Mouse (Mus musculus): ENCODE results near the gene Mnat1.
"Not testable (repeated sequence)": the region's sequence is repeated elsewhere in the genome, so short reads cannot be mapped to it uniquely, and the experiment has no call there.

The Mnat1 gene

DNA sequence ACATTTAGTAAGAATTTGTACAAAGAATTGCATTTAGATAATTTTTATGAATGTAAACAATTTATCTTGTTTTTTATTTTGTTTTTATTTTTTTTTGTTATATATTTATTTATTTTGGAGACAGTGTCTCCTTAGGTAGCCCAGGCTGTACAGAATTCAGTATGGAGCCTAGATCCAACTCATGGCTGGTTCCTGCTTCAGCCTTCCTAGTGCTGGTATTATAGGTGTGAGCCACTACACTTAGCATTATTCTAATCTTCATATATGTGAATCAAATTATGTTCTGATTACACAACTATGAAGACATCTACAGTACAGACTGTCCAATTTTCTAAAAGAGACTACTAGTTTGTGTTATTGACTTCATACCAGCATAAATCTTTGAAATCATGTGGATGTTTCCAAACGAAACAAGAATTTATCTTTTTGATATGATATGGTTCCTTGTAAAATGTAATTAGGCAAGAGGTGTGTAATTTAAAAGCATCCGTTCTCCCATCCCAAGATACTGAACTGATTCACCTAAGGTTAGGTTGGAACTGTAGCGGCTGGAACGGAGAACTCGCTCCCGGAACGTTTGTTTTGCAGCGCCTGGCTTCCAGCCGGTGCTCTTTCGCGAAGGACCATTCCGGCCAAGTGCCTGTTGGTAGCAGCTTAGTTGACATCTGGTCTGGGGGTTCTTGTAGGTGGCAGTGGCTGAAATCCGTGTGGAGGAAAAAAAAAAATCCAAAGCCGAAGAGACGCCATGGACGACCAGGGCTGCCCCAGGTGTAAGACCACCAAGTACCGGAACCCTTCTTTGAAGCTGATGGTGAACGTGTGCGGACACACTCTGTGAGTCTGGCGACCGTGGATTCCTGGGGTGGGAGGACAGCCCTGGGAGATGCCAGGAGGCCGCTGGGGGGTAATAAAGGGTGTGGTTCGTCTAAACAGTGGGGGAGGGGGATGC is at the start of gene Mnat1:
Gene Mnat1, plus strand, starts transcription at position 625 of the 949 bp plus-strand sequence.
- peak; percentile 89 for DNase-seq (ENCODE audit: low read depth)

DNA sequence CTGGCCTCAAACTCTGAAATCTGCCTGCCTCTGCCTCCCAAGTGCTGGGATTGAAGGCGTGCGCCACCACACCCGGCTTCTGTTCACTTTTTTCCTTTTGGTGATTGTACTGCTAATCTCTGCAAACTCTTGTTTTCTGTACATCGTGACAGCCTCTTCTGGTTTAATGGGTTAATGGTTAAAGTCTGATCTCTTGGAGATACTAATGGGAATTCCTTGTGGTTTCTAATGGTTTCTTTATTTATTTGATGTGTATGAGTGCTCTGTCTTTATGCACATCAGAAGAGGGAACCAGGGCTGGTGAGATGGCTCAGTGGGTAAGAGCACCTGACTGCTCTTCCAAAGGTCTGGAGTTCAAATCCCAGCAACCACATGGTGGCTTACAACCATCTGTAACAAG is 41.7 kb upstream of the Mnat1 start:
- DNase-seq (ENCODE audit: low read depth) = not testable (repeated sequence)

DNA sequence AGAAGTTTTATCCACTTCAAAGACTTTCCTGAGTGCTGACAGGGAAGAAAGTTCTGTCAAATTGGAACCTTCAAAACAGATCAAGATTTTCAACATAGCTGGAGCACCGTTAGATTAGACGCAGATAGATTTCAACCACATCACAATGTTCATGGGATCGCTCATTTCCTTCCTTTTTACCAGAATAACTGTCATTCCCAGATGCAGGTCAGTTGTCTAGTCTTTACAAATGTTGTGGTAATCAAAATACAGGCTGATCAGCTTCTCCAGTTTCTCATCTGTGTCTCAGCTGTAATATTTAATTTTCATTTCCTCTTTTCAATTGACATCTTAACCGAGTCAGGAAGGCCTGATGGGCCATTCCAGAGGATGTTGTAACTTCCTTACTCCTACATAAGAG is 39.7 kb upstream of the Mnat1 start:
- no peak for DNase-seq (ENCODE audit: low read depth)

DNA sequence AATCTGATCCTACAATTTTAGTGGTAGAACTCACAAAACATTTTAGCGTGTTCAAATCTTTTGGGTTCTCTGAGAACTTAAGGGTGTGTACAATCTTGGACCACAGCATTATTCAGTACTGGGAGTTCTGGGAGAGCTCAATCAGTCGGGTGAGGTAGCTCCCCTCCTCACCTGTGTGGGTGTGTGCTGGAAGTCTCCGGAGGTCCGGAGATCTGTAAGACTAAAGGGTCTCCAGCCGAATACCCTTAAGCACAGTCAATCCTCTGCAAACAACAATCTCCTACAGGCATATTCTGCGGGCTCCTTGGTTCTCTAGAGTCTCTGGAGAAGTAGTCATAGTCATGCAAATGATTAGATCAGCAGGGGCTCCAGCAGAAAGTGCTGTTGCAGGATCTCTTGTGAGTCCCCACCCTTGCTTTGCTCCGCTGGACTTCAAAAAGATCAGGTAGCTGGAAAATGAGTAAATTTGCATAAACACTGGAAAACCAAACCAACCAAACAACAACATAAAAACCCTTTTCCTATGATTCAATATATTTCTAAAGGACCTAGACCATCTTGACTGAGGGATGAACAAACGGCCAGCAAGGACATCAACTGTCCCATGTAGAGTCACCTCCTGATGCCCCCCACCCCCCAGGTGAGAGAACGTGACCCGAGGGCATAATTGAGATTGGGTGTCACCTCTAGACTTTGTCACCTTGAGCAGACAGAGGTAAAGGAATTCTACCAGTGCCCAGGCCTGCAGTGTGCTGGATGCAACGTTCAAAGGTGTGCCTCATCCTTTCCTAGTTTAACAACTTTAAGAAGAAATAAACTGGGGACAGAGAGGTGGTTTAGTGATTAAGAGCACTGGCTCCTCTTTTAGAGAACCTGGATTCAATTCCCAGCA is 37.5 kb upstream of the Mnat1 start:
- DNase-seq (ENCODE audit: low read depth) = no peak

DNA sequence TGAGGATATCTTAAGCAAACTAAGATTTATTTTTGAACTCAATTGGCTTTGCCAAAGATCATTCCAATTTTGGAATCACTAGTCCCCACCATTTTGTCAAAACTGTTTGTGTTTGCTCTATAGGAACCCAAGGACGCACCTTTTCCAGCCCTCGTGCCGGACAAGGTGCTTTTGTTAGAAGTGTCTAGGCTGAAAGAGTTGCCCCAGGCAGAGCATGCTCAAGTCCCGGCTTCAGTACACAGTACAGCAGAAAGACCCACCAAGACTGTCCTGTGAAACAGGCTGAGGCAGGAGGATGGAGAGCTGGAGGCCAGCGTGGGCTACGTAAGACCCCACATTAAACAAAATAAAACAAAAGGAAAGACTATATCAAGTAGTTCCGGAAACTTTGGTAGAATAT is 36.4 kb upstream of the Mnat1 start:
- no peak for DNase-seq (ENCODE audit: low read depth)

DNA sequence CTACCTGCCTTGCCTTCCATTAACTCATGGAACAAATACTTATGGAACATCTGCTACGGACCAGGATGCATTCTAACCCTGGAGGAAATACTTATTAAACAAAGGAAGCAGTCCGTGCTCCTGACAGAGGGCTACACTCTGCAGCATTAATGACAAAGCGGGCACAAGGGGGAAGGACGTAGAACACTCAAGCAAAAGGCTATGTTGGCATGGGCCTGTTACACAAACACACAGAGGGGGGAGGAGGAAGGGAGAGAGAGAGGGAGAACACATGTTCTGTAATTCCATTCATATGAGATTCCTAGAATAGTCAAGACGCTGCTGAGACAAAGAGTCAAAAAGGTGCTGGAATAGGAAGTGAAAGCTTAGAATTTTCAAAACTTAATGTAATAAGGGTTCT is 35.0 kb upstream of the Mnat1 start:
- DNase-seq (ENCODE audit: low read depth) = no peak

DNA sequence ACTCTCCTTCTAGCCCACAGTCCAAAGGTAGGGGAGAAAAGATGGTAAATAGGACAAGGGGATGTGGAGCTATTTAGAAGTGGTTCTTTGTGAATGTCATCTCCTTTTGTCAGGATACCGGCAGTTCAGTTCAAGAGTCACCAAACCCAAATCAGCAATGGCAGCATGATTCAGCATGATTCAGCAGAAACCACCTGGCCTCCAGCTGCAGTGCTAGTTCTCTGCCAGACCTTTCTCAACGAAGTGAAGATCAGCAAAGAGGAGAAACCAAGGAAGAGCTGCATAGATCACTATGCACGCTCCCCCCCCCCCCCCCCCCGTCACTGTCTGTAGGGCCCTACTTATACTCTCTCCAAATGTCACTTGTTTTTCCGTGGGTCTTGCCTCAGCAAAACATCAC is 34.6 kb upstream of the Mnat1 start:
- no peak for DNase-seq (ENCODE audit: low read depth)

DNA sequence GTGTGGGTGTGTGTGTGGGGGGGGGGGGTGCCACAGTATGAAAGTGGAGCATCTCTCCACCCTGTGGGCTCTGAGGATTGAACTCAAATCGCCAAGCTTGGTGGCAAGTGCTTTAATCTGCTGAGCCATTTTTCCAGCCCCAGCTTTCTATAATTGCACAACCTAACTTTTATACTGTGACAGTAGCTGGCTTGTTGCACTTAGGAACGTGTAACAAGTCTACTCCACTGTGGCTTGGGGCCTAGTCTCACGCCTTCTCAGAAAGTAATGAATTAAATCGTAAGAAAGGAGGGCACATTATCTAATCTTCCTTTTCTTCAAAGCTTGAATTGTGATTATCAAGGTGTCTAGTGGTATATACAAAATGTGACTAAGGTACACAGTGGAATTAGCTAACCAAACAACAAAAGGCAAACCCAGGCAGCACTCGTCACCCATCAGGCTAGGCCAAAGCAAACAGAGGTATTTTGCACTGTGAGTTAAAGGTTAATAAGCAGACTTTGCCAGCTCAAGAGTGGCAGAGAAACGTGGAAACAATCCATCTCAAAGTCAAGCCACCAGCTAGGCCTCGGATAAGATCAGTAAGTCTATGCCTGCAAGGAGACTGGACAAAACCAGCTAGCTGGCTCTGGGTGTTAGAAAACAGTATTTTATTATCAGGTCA is 32.7 kb upstream of the Mnat1 start:
- no peak for DNase-seq (ENCODE audit: low read depth)

DNA sequence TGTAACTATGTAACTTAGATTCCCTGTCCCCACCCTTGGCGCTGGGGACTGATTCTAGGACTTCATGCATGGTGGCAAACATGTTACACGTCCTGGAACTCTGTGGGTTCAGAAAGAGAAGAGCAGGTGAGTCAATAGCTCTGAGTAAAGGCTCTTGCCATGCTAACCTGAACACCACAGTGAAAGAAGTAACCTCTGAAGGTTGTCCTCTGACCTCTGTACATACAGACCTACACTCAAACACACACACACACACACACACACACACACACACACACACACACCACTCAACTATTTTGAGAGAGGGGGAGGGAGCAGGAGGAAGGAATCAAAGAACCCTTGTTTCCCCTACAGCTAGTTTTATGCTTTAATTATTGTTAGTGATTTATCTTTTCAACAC is 29.3 kb upstream of the Mnat1 start:
- no peak for DNase-seq (ENCODE audit: low read depth)

DNA sequence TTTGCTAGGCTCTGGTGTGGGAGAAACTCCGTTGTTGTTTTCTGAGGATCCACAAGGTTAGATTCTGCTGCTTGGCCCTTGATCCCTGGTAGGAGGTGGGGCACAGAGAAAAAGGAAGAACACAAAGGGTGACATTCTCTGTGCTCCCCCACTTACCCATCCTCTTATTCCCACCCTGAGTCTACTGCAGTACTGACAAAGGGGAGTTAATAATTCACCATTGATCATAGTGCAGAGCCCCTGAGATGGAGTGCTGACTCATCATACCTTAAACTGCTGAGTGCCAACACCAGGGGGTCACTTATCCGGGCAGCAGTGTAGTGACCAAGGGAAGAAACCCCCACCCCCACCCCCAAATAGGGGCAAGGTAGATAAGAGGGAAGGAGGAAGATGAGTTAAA is 28.9 kb upstream of the Mnat1 start:
- DNase-seq (ENCODE audit: low read depth) = no peak

DNA sequence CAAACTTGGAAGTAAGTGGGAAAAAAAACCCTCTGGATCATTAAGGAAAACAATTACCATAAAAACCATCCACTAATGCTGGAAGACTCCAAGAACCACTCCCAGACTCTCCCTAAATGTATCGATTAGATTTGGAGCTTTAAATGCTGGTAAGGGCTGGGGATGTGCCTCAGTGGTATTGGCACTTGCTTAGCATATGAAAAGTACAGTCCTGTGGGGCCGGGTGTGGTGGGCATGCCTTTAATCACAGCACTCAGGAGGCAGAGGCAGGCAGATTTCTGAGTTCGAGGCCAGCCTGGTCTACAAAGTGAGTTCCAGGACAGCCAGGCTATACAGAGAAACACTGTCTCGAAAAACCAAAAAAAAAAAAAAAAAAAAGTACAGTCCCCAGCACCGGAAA is 27.3 kb upstream of the Mnat1 start:
- DNase-seq (ENCODE audit: low read depth) = not testable (repeated sequence)

DNA sequence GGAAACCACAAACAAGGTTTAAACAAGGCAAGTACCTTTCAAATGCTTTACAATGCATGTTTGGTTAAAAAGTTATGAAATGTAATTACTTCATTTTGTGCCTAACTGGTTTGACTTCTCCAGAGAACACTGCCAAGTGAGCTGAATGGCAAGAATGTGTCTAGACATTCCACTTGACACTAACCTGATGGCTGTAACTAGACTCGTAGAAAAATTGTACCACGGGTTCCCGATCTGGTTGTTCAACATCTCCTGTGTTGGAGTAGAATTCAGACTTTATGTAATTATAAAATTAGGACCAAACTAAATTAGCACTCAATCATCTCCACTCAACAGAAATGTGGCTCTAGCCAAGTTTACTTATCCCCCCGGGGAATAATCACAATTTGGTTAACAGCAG is 24.9 kb upstream of the Mnat1 start:
- no peak for DNase-seq (ENCODE audit: low read depth)

DNA sequence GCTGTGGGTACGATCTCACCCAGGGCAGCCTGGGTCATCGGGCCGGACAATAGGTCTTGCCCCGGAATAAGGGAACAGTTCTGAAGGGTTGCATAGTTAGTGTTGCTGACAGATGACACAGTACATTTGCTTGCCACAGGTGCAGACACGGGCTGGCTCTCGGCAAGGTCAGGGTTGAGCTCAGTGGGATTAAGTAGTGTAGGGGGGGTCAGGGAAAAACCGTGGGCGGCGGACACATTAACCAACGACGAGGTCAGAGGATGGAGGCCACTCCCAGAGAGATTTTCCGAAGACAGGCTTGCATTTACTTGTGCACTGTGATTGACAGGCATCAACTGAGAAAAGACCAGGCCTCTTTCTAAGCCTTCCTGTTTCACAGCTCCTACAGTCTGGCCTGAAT is 19.8 kb upstream of the Mnat1 start:
- no peak for DNase-seq (ENCODE audit: low read depth)

DNA sequence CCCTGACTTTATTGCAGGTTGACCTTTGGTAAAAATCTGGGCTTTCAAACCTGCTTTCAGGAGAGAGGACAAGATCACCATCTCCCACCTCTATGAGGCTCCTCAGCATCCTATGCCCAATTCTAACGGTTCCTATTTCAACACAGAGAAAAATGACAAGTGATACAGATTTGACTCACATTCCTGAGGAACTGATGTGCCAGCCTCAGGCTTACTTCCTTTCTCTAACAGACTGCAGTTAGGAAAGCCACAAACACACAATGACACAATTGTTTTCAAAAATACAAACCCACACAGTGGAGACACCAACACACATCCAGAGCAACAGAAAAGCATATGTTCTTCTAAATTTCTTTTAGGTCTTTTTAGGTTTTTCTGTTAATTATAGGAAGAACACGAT is 15.7 kb upstream of the Mnat1 start:
- no peak for DNase-seq (ENCODE audit: low read depth)

DNA sequence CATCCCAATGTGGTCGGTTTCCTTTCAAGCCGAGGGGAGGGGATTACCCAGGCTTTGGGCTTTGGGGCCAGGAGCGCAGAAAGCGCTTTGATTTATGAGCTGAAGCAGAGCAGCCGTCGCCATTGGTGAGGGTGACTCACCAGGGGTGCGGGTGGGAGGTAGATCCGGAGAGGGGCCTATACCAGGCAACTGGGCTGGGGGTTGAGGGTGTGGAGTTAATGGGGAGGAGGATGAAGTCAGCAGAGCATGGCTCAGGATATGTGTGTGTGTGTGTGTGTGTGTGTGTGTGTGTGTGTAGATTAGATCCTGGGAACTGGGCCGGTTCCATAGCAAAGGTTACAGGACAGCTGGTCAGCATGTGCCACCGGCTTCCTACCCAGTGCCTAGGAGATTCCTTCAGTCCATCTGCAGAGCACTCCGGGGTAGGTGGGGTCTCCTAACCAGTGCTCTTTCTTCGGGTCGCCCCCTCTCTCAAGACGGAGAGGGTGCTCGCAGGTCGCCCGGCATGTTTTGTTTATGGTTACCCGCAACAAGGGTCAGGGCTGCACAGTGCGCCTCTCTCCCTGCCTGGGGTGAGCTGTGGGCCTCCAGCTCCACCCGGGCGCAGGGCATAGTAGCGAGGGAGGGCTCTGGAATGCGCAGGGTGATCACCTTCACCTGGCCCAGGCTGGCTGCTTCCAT is 12.9 kb upstream of the Mnat1 start:
- no peak for DNase-seq (ENCODE audit: low read depth)

DNA sequence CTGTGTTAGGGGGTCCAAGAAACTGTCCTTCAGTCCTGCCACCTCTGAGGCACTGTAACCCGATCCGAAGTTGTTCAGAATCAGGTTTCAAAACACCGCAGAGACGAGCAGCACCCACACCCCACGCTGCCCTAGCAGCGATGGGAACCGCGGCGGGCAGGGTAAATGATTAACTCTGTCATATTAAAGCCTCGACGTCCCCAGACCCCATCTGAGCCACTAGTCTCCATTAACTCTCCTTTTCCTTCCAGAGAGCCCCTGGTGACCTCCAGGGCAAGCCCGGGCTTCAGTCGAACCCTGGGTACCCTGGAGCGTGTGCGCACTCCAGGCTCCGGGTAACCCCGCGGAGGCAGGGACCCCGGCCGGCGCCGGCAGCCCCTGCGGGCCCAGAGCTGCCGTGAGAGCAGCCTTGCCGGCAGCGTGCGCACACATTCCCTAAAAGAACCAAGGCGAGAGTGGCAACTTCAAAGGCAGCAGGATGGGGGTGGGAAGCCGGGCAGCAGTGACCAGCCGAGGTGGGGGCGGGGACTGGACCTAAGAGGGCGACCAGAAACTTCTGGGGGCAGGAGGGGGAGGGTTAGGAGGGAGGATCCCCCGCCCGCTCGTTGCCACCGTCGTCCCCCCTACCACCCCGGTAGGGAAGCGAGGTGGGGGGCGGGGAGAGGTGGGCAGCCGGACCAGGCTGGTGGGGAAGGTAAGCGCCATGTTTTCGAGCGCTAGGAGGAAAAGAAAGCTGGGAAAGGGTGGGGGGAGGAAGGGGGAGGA is 11.8 kb upstream of the Mnat1 start:
- DNase-seq (ENCODE audit: low read depth) = peak; percentile 21

DNA sequence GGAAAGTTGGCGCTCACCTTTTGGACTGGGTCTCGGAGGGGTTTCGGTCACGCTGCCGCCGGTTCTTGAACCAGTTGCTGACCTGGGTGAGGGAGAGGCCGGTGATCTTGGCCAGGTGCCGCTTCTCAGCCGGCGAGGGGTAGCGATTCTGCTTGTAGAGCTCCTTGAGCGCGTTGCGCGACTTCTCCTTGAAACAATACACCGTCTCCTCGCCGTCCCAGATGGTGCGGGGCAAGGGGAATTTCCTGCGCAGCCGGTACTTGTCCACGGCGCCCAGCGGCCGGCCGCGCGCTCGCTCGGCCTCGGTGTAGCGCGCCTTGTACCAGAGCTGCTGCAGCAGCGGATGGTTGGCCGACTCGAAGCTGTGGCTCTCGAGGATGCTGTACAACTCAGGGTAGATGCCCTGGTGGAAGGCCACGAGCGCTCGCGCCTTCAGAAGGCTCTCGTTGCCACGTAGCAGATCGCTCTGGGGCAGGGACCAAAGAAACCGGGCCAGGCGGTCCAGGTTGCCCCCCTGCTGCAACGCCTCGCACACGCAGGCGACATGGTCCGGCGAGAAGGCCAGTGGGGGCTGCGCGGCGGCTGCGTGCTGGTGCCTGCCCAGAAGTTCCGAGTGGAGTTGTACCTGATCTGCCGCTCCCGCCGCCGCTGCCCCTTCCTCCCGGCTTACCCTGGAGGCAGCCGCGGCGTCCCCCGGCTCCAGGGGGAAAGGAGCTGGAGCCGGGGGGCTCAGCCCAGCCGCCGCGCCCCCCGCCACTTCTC is 11.0 kb upstream of the Mnat1 start:
- DNase-seq (ENCODE audit: low read depth) = peak; percentile 30

DNA sequence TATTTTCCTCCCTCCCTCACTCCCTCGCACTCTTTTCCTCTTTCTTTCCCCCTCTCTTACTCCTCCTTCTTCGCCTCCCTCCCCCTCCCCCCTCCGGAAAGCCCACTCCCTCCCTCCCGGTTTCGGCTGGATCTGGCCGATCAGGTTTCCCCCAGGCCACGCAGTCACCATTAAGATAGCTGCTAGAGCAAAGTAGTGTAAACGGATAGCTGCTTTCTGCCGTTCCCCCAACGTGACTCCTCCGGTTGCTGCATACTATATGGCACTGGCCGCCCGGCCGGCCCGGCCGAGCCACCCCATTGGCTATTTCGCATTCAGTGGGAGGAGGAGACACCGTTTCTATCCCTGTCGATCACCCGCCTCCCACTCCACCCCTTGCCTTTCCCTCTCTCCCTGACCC is 10.3 kb upstream of the Mnat1 start, which contains the start of gene Six4:
Gene Six4, minus strand, starts transcription at position 261 of the 400 bp plus-strand sequence.
- peak; percentile 12 for DNase-seq (ENCODE audit: low read depth)

DNA sequence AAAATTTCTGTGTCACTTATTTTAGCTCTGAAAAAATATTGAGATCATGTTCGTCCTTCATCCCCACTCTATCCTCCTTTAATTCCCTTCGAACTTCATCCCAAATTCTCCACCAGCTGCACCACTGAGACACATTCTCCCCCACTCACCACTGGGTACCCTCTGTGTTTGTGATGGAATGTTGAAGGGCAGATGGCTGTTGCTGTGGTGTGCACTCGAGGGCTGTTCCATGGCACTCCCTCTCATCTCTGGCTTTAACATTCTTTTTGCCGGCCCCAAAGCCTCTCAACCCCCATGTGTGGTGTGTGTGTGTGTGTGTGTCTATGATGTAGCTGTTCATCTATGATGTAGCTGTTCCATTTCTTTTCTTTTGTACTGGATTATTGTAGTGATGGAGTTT is 1.7 kb downstream of the Mnat1 start:
- DNase-seq (ENCODE audit: low read depth) = no peak

DNA sequence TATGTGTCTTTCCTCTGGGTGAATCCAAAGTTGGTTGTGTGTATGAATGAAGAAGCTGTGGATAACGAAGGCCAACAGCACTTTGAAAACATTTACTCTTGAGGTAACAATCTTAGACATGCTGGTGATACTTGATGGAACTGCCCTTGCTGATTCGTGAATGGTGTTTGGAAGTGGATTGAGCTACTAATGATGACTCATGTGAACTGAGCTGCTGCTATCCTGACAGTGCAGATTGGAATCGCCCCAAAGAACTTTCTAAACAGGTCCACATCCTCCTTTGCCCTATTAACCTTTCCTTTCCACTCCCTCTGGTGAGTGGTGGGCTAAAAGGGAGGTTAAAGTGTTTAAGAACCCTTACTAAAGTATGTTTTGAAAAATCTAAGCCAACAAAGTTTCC is 17.2 kb downstream of the Mnat1 start:
- DNase-seq (ENCODE audit: low read depth) = no peak

All from induced T-regulatory cell, adult 2 months (primary cell).